21 mouse cellular contexts compared by ENCODE assay signal in the genomic region with DNA sequence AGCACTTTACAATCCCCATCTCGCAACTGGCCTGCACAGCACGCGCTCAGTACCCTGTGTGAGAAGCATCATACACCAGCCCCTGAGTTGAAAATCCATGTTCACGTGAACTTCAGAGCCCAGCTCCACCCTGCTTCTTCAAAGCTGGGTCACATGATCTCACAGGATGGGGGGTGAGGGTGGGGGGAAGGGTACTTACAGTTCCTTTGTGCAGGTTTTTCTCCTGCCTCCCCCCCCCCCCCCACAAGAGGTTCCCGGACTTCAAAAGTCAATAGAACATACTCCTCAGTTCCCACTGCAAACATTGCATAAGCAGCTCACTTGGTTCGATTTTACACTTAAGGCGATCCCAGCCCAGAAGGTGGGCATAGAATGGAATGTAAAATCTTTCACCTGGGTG. TPM values are rescaled to one million over a fixed set of nuclear protein-coding genes. Genes with fewer than 3 reads are reported as not detected.
DNase-seq lines count a peak whose midpoint lies in the region; ATAC-seq and TF ChIP-seq lines count a peak whose summit lies in the region.
"Had no signal": no experiment of that assay in that cellular context is flagged by ENCODE, and none has a peak within 500 bp of the region (broad histone marks: within the 10 kb centered on the region; RNA-seq: fewer than 3 reads in every experiment).

No protein-coding gene starts in this region.

- H3K9me3 ChIP-seq in embryonic facial prominence, embryonic 13.5 days: no peaks in the 10 kb centered on the region
- no peaks in the 10 kb centered on the region for H3K9me3 ChIP-seq in embryonic facial prominence, embryonic 10.5 days
- no peaks in the 10 kb centered on the region for H3K9me3 ChIP-seq in lung, embryonic 16.5 days (ENCODE audit: control insufficient read depth, low read length)
- no peaks in the 10 kb centered on the region for H3K9me3 ChIP-seq in stomach, postnatal 0 days (ENCODE audit: control insufficient read depth, low read length)
- H3K9me3 ChIP-seq: forebrain, embryonic 10.5 days; hindbrain, embryonic 15.5 days; liver, embryonic 15.5 days; midbrain, embryonic 15.5 days; neural tube, embryonic 13.5 days; stomach, embryonic 15.5 days had no signal

- no peaks in the 10 kb centered on the region for H3K27me3 ChIP-seq in embryonic facial prominence, embryonic 13.5 days
- no peaks in the 10 kb centered on the region for H3K27me3 ChIP-seq in embryonic facial prominence, embryonic 10.5 days (replicated peaks; ENCODE audit: low read depth, poor library complexity, severe bottlenecking)
- H3K27me3 ChIP-seq in thymus, adult 2 months (ENCODE audit: control insufficient read depth, insufficient read depth, low read length): no peaks in the 10 kb centered on the region
- no peaks in the 10 kb centered on the region for H3K27me3 ChIP-seq in lung, embryonic 16.5 days (ENCODE audit: control insufficient read depth, insufficient read depth, low read depth, low read length)
- no peaks in the 10 kb centered on the region for H3K27me3 ChIP-seq in stomach, postnatal 0 days (ENCODE audit: control insufficient read depth, insufficient read depth, low read length)
- H3K27me3 ChIP-seq: CH12.LX; hindbrain, embryonic 15.5 days; liver, embryonic 15.5 days; midbrain, embryonic 15.5 days; neural tube, embryonic 13.5 days; stomach, embryonic 15.5 days had no signal

- no peak overlapping the region for H3K9ac ChIP-seq in embryonic facial prominence, embryonic 13.5 days
- no peak overlapping the region for H3K9ac ChIP-seq in lung, embryonic 16.5 days (ENCODE audit: low read length)
- H3K9ac ChIP-seq in stomach, postnatal 0 days (ENCODE audit: low read length): 0 out of 2 replicates have a peak overlapping the region, but pooled peaks have one; percentile 18
- H3K9ac ChIP-seq: forebrain, postnatal 0 days; hindbrain, embryonic 15.5 days; liver, embryonic 15.5 days; midbrain, embryonic 15.5 days; neural tube, embryonic 13.5 days; stomach, embryonic 15.5 days had no signal

- peak overlapping the region; percentile 7; the same call in 1 of the 2 replicates for H3K27ac ChIP-seq in embryonic facial prominence, embryonic 13.5 days
- H3K27ac ChIP-seq in embryonic facial prominence, embryonic 10.5 days (replicated peaks): no peak overlapping the region
- H3K27ac ChIP-seq in thymus, adult 2 months (ENCODE audit: control insufficient read depth, insufficient read depth, low read length): peak overlapping the region; percentile 70
- H3K27ac ChIP-seq in lung, embryonic 16.5 days (ENCODE audit: low read length): peak overlapping the region; percentile 83
- no peak overlapping the region for H3K27ac ChIP-seq in stomach, postnatal 0 days (replicated peaks)
- H3K27ac ChIP-seq: forebrain, embryonic 10.5 days; hindbrain, embryonic 15.5 days; left cerebral cortex, adult 2 months; midbrain, embryonic 15.5 days; neural tube, embryonic 13.5 days; stomach, embryonic 15.5 days had no signal

- peaks cover 21% of the 10 kb centered on the region for H3K36me3 ChIP-seq in embryonic facial prominence, embryonic 13.5 days
- peaks cover 59% of the 10 kb centered on the region for H3K36me3 ChIP-seq in embryonic facial prominence, embryonic 10.5 days (replicated peaks)
- peaks cover 1% of the 10 kb centered on the region for H3K36me3 ChIP-seq in thymus, adult 2 months (ENCODE audit: control insufficient read depth, insufficient read depth, low read length)
- peaks cover 5% of the 10 kb centered on the region for H3K36me3 ChIP-seq in lung, embryonic 16.5 days (ENCODE audit: control insufficient read depth, insufficient read depth, low read length)
- H3K36me3 ChIP-seq in stomach, postnatal 0 days (ENCODE audit: control insufficient read depth, insufficient read depth, low read length): peaks cover 1% of the 10 kb centered on the region; the same call in 1 of the 2 replicates
- H3K36me3 ChIP-seq: stomach, embryonic 15.5 days had no signal

- no peak overlapping the region for H3K4me3 ChIP-seq in embryonic facial prominence, embryonic 13.5 days
- H3K4me3 ChIP-seq in embryonic facial prominence, embryonic 10.5 days: no peak overlapping the region
- no peak overlapping the region for H3K4me3 ChIP-seq in thymus, adult 2 months (ENCODE audit: control insufficient read depth, insufficient read depth, low read length)
- peak overlapping the region; percentile 56 for H3K4me3 ChIP-seq in lung, embryonic 16.5 days (ENCODE audit: low read length)
- H3K4me3 ChIP-seq in stomach, postnatal 0 days (ENCODE audit: low read depth, low read length): no peak overlapping the region
- H3K4me3 ChIP-seq: forebrain, embryonic 10.5 days; hindbrain, embryonic 15.5 days; left cerebral cortex, adult 2 months; liver, embryonic 15.5 days; midbrain, embryonic 15.5 days; neural tube, embryonic 13.5 days; stomach, embryonic 15.5 days had no signal

- no peak for TF ChIP-seq POLR2A in thymus, adult 2 months (IDR thresholded peaks at IDR 0.05; ENCODE audit: control insufficient read depth, extremely low read depth, insufficient read depth, low read length, poor library complexity)

- no peak for TF ChIP-seq CTCF in thymus, adult 2 months (IDR thresholded peaks at IDR 0.05; ENCODE audit: borderline replicate concordance, control insufficient read depth, extremely low read depth, insufficient read depth, low read length, poor library complexity)
- no peak for TF ChIP-seq CTCF in stomach, postnatal 0 days (IDR thresholded peaks at IDR 0.05; ENCODE audit: low read depth)

- 86% methylated on average over 7 of the region's 7 CpGs for WGBS in embryonic facial prominence, embryonic 13.5 days
- 95% methylated on average over 7 of the region's 7 CpGs for WGBS in embryonic facial prominence, embryonic 10.5 days
- 58% methylated on average over 7 of the region's 7 CpGs for WGBS in thymus, adult 2 months
- 54% methylated on average over 7 of the region's 7 CpGs for WGBS in lung, embryonic 16.5 days
- 63% methylated on average over 7 of the region's 7 CpGs for WGBS in stomach, postnatal 0 days

- H3K4me1 ChIP-seq in embryonic facial prominence, embryonic 13.5 days: peaks cover 28% of the 10 kb centered on the region
- H3K4me1 ChIP-seq in embryonic facial prominence, embryonic 10.5 days: peaks cover 38% of the 10 kb centered on the region
- peaks cover 36% of the 10 kb centered on the region for H3K4me1 ChIP-seq in thymus, adult 2 months (replicated peaks; ENCODE audit: control insufficient read depth, insufficient read depth, low read length)
- H3K4me1 ChIP-seq in lung, embryonic 16.5 days (replicated peaks; ENCODE audit: control insufficient read depth, insufficient read depth, low read length): peaks cover 23% of the 10 kb centered on the region
- H3K4me1 ChIP-seq in stomach, postnatal 0 days (replicated peaks; ENCODE audit: control insufficient read depth, insufficient read depth): no peaks in the 10 kb centered on the region; the same call in 1 of the 2 replicates

- DNase-seq in embryonic facial prominence, embryonic 10.5 days (ENCODE audit: low spot score): no peak
- no peak for DNase-seq in thymus, adult 2 months
- DNase-seq in thymus, adult 18-20 months: no peak
- peak; percentile 55 for DNase-seq in stomach, postnatal 0 days (ENCODE audit: low spot score)
- no peak for DNase-seq in frontal cortex, postnatal 10 days (ENCODE audit: low spot score in 2 of 2)
- DNase-seq in ovary, adult 18-20 months (ENCODE audit: low spot score): no peak
- DNase-seq: adrenal gland, postnatal 36 days; cerebellum, adult 9-10 months; forebrain, postnatal 0 days; kidney, adult 2 months; kidney, postnatal 10 days had no signal

- ATAC-seq in embryonic facial prominence, embryonic 13.5 days (ENCODE audit: insufficient number of reproducible peaks, insufficient read depth, low FRiP score, low TSS enrichment, low read depth): no peak
- no peak; the same call in 1 of the 2 replicates for ATAC-seq in lung, embryonic 16.5 days (ENCODE audit: low read depth)
- ATAC-seq in stomach, postnatal 0 days (ENCODE audit: low FRiP score, low TSS enrichment): no peak
- ATAC-seq: forebrain, postnatal 0 days; midbrain, embryonic 15.5 days had no signal

- no peak overlapping the region for H3K4me2 ChIP-seq in embryonic facial prominence, embryonic 13.5 days
- H3K4me2 ChIP-seq in lung, embryonic 16.5 days (ENCODE audit: low read depth, low read length): peak overlapping the region; percentile 49
- H3K4me2 ChIP-seq in stomach, postnatal 0 days (replicated peaks; ENCODE audit: low read depth): no peak overlapping the region
- H3K4me2 ChIP-seq: hindbrain, embryonic 15.5 days; liver, embryonic 15.5 days; midbrain, embryonic 15.5 days; stomach, embryonic 15.5 days had no signal

- TF ChIP-seq EP300 in stomach, postnatal 0 days (optimal IDR thresholded peaks at IDR 0.05): no peak

RNA-seq across cellular contexts. Expression of a gene that starts 3.3 kb away (rescaled TPM):
- 78.2 and 79.1 TPM in 2 replicates for polyA plus RNA-seq in embryonic facial prominence, embryonic 13.5 days (2015; fragmentation: Nextera tagmentation; extraction: Ambion mirVana)
- 62.8 and 64.4 TPM in 2 replicates for polyA plus RNA-seq in embryonic facial prominence, embryonic 10.5 days (2016; fragmentation: Nextera tagmentation; extraction: Ambion mirVana)
- 249 and 256 TPM in 2 replicates for polyA plus RNA-seq in thymus, adult 2 months (2012; rRNA removed)
- 185 and 217 TPM in 2 replicates for polyA plus RNA-seq in lung, embryonic 16.5 days (2015; fragmentation: Nextera tagmentation; extraction: Ambion mirVana)
- polyA plus RNA-seq in stomach, postnatal 0 days (2015; fragmentation: Nextera tagmentation; extraction: Ambion mirVana): 49.0 and 49.4 TPM in 2 replicates

RNA-seq across cellular contexts. Expression of a gene that starts 3.4 kb away (rescaled TPM):
- polyA plus RNA-seq in embryonic facial prominence, embryonic 13.5 days (2015; fragmentation: Nextera tagmentation; extraction: Ambion mirVana): 154 and 156 TPM in 2 replicates
- 135 and 141 TPM in 2 replicates for polyA plus RNA-seq in embryonic facial prominence, embryonic 10.5 days (2016; fragmentation: Nextera tagmentation; extraction: Ambion mirVana)
- polyA plus RNA-seq in thymus, adult 2 months (2012; rRNA removed): 60.6 and 64.2 TPM in 2 replicates
- 133 and 148 TPM in 2 replicates for polyA plus RNA-seq in lung, embryonic 16.5 days (2015; fragmentation: Nextera tagmentation; extraction: Ambion mirVana)
- polyA plus RNA-seq in stomach, postnatal 0 days (2015; fragmentation: Nextera tagmentation; extraction: Ambion mirVana): 73.0 and 75.2 TPM in 2 replicates

Comparison
In these comparisons a context has a peak if more than half of its experiments do, and no peak if none do; other contexts are left out.
1. H3K27ac ChIP-seq: peak in embryonic facial prominence, embryonic 13.5 days (single experiment), thymus, adult 2 months (single experiment) and lung, embryonic 16.5 days (single experiment); none in embryonic facial prominence, embryonic 10.5 days (single experiment) and stomach, postnatal 0 days (single experiment).